Mouse (Mus musculus): ENCODE measurements around the gene Lamtor1.

DNA sequence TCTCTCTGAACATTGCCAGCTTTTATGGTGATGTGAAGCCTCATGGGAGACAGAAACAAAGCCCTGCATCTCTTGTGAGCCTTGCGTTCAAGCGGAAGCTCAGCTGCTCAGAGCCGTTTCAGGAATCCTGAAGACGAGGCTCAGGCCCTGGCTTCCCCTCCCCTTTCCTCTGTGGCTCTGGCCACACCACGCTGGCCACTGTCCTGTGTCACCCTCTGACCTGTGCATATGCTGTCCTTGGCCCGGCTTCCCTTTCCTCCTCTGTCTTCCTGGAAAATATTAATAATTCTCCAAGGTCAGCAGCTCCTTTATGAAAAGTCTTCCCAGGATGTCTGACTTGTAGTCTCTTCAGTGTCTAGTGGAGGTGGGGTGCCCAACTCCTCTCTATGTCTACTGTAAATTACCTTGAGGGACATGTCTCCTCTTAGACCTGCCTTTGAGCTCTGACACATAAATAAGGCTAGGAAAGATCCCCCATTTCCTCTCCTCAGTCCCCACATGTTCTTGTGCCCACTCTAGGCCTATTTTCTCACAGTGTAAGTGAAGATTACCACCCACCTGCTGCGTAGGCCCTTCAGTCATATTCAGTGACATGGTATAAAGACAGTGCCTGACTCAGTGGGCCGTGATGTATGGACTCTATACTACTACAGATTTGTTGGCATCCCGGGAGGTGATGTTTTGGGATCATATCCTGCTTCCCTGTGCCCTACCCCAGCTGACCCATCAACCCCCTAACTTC, 23.1 kb upstream of the Lamtor1 start:
- no peak for TF ChIP-seq EP300 (optimal IDR thresholded peaks at IDR 0.05)
- no peak for TF ChIP-seq CTCF (IDR thresholded peaks at IDR 0.05; ENCODE audit: low read depth)
